Mouse (Mus musculus) midbrain, embryonic 10.5 days (tissue): Measurements from ENCODE around the gene Cfap43. TPM values are rescaled to one million over a fixed set of nuclear protein-coding genes. Genes with fewer than 3 reads are reported as not detected.

Source experiments
- DNase-seq: peaks from one replicate; pipeline ENCODE4 v3.0.0-alpha.2; 2017; ENCODE audit warnings: low spot score
- H3K27ac ChIP-seq: fragments of 300-500 bp; sonication (generic); replicated peaks from 2 replicates; pipeline ENCODE4 v1.5.1; 2016; ENCODE audit warnings: mild to moderate bottlenecking
- H3K27me3 ChIP-seq: fragments of 300-500 bp; sonication (generic); 2 replicates; pipeline ENCODE4 v1.6.1; 2016; ENCODE audit warnings: low read depth, mild to moderate bottlenecking; ENCODE audit not compliant: poor library complexity, severe bottlenecking
- H3K36me3 ChIP-seq: fragments of 300-500 bp; sonication (generic); 2 replicates; pipeline ENCODE4 v1.6.1; 2016; ENCODE audit warnings: mild to moderate bottlenecking, moderate library complexity
- H3K4me1 ChIP-seq: fragments of 300-500 bp; sonication (generic); 2 replicates; pipeline ENCODE4 v1.6.1; 2016
- H3K4me3 ChIP-seq: fragments of 300-500 bp; sonication (generic); 2 replicates; pipeline ENCODE4 v1.5.1; 2016; ENCODE audit warnings: mild to moderate bottlenecking, moderate library complexity
- H3K9me3 ChIP-seq: fragments of 300-500 bp; sonication (generic); replicated peaks from 2 replicates; pipeline ENCODE4 v1.6.1; 2016; ENCODE audit warnings: mild to moderate bottlenecking
- WGBS: fragments of 180-500 bp; shearing (Covaris S2); methylation state at CpG from one replicate; pipeline ENCODE4 v1.1.7; 2016; 5-methylcytosine and 5-hydroxymethylcytosine counted together
- microRNA-seq: library from miRNA; unstranded; fragments of <30 nt; microRNA quantifications from one replicate; pipeline ENCODE4, GENCODE M21; 2017
- polyA plus RNA-seq: library from polyadenylated mRNA; unstranded; fragments of >200 nt; fragmentation: Nextera tagmentation; extraction: Ambion mirVana; gene quantifications from 2 replicates; pipeline ENCODE4 v1.2.1, GENCODE M21; 2016

Cfap43 gene
- polyA plus RNA-seq, 1 experiment from 2014 or later, result 0.06 TPM

- Histone ChIP-seq H3K27me3 (peaks cover 19% of the 10 kb centered on the region), H3K27ac (no peak overlapping the region), H3K36me3 (no peaks in the 10 kb centered on the region), H3K4me1 (peaks cover 24% of the 10 kb centered on the region), H3K9me3 (no peaks in the 10 kb centered on the region), H3K4me3 (no peak overlapping the region)
- no peak for DNase-seq
- 91% methylated on average over 8 of the region's 8 CpGs for WGBS
Observed at GRCm38 (mm10) chr19:47696411-47696810, 222.7 kb downstream of the Cfap43 start.

GRCm38 (mm10) chr19:47695725-47696124 is 223.4 kb downstream of the Cfap43 start:
- Histone ChIP-seq H3K36me3 (no peaks in the 10 kb centered on the region), H3K4me1 (peaks cover 17% of the 10 kb centered on the region), H3K27ac (no peak overlapping the region), H3K27me3 (peaks cover 24% of the 10 kb centered on the region), H3K9me3 (no peaks in the 10 kb centered on the region), H3K4me3 (no peak overlapping the region)
- no peak for DNase-seq
- 92% methylated on average over 6 of the region's 6 CpGs for WGBS

- DNase-seq, result no peak
- WGBS, result 81% methylated on average over 6 of the region's 6 CpGs
- no peaks in the 10 kb centered on the region for H3K9me3 ChIP-seq
- H3K36me3 ChIP-seq, result no peaks in the 10 kb centered on the region
- peaks cover 15% of the 10 kb centered on the region for H3K4me1 ChIP-seq
- H3K27me3 ChIP-seq, result peaks cover 32% of the 10 kb centered on the region
- H3K27ac ChIP-seq, result no peak within 1 kb of the TSS
- no peak within 1 kb of the TSS for H3K4me3 ChIP-seq
Observed at GRCm38 (mm10) chr19:47691994-47692393, 227.1 kb downstream of the Cfap43 start, which contains the start of gene Col17a1. TSS of gene Col17a1 (minus strand) at chr19:47692094.

- Histone ChIP-seq H3K36me3 (no peaks in the 10 kb centered on the region), H3K27ac (no peak overlapping the region), H3K27me3 (peaks cover 26% of the 10 kb centered on the region), H3K4me3 (no peak overlapping the region), H3K9me3 (no peaks in the 10 kb centered on the region), H3K4me1 (peaks cover 20% of the 10 kb centered on the region)
- 86% methylated on average over 7 of the region's 7 CpGs for WGBS
- no peak for DNase-seq
Observed at GRCm38 (mm10) chr19:47689592-47689991, 229.5 kb downstream of the Cfap43 start.

Small RNA genes within 50 kb of the gene (microRNA-seq; reads per million reads assigned to microRNA genes)
- gene Gm22240, result not detected
- gene Mir8090, result not detected

Other genes with a start within 250 kb of the Cfap43 start
- 0.17 and 0.31 TPM in 2 replicates for gene Col17a1, start 227.2 kb downstream of the Cfap43 start, polyA plus RNA-seq
- 271 and 279 TPM in 2 replicates for gene Sfr1, start 187.6 kb downstream of the Cfap43 start, polyA plus RNA-seq
- gene Gsto1, start 64.3 kb downstream of the Cfap43 start, polyA plus RNA-seq, result 78.1 and 92.2 TPM in 2 replicates
- 1.4 and 1.6 TPM in 2 replicates for gene Gsto2, start 53.8 kb downstream of the Cfap43 start, polyA plus RNA-seq
- 21.7 and 22.9 TPM in 2 replicates for gene Itprip, start within 50 bp of the Cfap43 start, polyA plus RNA-seq
- 0.07 and 0.19 TPM in 2 replicates for gene Cfap58, start 18.4 kb upstream of the Cfap43 start, polyA plus RNA-seq